Mouse (Mus musculus): Measurements from ENCODE around the gene Anxa4. TPM values are rescaled to one million over a fixed set of nuclear protein-coding genes. Genes with fewer than 3 reads are reported as not detected.

Anxa4 gene
- polyA plus RNA-seq, 1 experiment from 2014 or later: 137 TPM

GRCm38 (mm10) chr6:86689671-86690070 lies 103.7 kb downstream of the Anxa4 start:
- H3K27ac ChIP-seq: no peak overlapping the region
- no peaks in the 10 kb centered on the region for H3K4me1 ChIP-seq
- no peak for ATAC-seq (ENCODE audit: insufficient read depth, low FRiP score, low read depth)
- 84% methylated on average over 3 of the region's 3 CpGs for WGBS
- no peaks in the 10 kb centered on the region for H3K9me3 ChIP-seq
- no peak overlapping the region for H3K4me2 ChIP-seq
- no peak overlapping the region for H3K9ac ChIP-seq
- no peak overlapping the region for H3K4me3 ChIP-seq (replicated peaks)
- H3K36me3 ChIP-seq: peaks cover 6% of the 10 kb centered on the region; the same call in 1 of the 2 replicates
- no peaks in the 10 kb centered on the region for H3K27me3 ChIP-seq (replicated peaks)

GRCm38 (mm10) chr6:86686971-86687370 lies 106.4 kb downstream of the Anxa4 start:
- Histone ChIP-seq H3K4me1 (no peaks in the 10 kb centered on the region), H3K27me3 (replicated peaks) (no peaks in the 10 kb centered on the region), H3K4me3 (replicated peaks) (no peak overlapping the region), H3K9me3 (no peaks in the 10 kb centered on the region), H3K9ac (no peak overlapping the region), H3K36me3 (peaks cover 9% of the 10 kb centered on the region; the same call in 1 of the 2 replicates), H3K27ac (no peak overlapping the region), H3K4me2 (no peak overlapping the region)
- WGBS: 68% methylated on average over 1 of the region's 1 CpGs
- no peak for ATAC-seq (ENCODE audit: insufficient read depth, low FRiP score, low read depth)

Other genes starting within 250 kb of the Anxa4 start
- 30.9 and 104 TPM in 2 replicates for gene Asprv1, start 165.4 kb downstream of the Anxa4 start, polyA plus RNA-seq (2015; fragmentation: Nextera tagmentation; extraction: Ambion mirVana)
- 15.1 and 18.6 TPM in 2 replicates for gene Mxd1, start 124.4 kb downstream of the Anxa4 start, polyA plus RNA-seq (2015; fragmentation: Nextera tagmentation; extraction: Ambion mirVana)
- gene Snrnp27, start 109.1 kb downstream of the Anxa4 start, polyA plus RNA-seq (2015; fragmentation: Nextera tagmentation; extraction: Ambion mirVana): 108 and 115 TPM in 2 replicates
- 31.4 and 33.1 TPM in 2 replicates for gene Gmcl1, start 60.2 kb downstream of the Anxa4 start, polyA plus RNA-seq (2015; fragmentation: Nextera tagmentation; extraction: Ambion mirVana)
- 13.8 and 17.8 TPM in 2 replicates for gene Aak1, start 55.9 kb upstream of the Anxa4 start, polyA plus RNA-seq (2015; fragmentation: Nextera tagmentation; extraction: Ambion mirVana)
- 93.0 and 97.9 TPM in 2 replicates for gene Nfu1, start 215.7 kb upstream of the Anxa4 start, polyA plus RNA-seq (2015; fragmentation: Nextera tagmentation; extraction: Ambion mirVana)
- 24.8 and 27.8 TPM in 2 replicates for gene Gfpt1, start 249.3 kb upstream of the Anxa4 start, polyA plus RNA-seq (2015; fragmentation: Nextera tagmentation; extraction: Ambion mirVana)

Measured in stomach, embryonic 15.5 days (tissue).